Mouse (Mus musculus) c-Kit-negative CD71-positive TER-119-positive erythroid progenitor cells, embryonic 14.5 days (primary cell): ENCODE results near the gene Plpp1.
A peak's percentile ranks its signal among the peaks of the same experiment; 100 is the strongest.

Experiments
- DNase-seq: peaks from one replicate; pipeline ENCODE4 v3.0.0-alpha.2; 2013; ENCODE audit warnings: low read depth, low spot score

Gene Plpp1

GRCm38 (mm10) chr13:112815996-112816395 lies 15.4 kb downstream of the Plpp1 start:
- DNase-seq: no peak

GRCm38 (mm10) chr13:112818125-112818524 lies 17.5 kb downstream of the Plpp1 start:
- DNase-seq: no peak

DNA sequence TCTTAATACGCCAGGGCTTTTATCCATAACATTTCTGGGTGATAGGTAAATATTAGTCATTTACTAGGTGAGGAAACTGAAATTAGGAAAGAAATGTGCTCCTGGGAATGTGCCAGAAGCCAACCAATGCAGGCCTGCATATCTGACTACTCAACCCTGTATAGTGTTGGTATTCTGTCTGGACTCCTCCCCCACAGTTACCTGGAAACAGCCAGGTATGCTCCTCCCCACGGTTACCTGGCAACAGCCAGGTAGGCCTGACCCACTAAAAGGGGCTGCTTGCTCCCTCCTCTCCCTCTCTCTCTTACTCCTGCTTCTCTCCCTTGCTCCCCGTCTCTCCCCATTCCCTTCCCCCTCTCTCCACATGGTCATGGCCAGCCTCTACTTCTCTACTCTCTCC lies 21.8 kb downstream of the Plpp1 start:
- DNase-seq: no peak

DNA sequence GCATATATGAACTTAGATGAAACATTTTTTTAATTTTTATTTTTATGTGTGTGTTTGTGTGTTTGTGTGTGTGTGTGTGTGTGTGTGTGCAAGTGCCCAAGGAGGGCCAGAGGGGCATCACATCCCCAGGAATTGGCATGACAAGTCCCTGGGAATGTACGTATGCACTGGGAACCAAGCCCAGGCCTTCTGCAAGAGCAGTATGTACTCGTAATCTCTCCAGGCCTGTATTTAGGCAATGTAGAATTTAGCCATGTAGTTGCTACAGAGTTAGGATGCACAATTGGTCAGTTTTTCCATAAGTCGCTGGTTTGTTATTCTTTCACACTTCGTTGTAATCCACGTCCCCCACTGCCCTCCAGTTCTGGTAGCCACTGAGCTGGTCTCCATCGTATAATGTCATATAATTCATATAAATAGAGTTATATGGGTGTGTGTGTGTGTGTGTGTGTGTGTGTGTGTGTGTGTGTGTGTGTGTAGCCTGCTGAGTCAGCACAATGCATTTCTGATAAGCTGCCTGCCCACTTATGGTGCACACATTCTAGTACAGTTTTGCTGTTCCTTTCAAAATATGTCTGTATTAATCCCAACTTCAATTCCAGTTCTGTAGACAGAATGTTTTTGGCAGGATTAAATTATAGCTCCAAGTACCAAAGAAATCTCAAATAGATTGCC lies 22.8 kb downstream of the Plpp1 start:
- DNase-seq: no peak

DNA sequence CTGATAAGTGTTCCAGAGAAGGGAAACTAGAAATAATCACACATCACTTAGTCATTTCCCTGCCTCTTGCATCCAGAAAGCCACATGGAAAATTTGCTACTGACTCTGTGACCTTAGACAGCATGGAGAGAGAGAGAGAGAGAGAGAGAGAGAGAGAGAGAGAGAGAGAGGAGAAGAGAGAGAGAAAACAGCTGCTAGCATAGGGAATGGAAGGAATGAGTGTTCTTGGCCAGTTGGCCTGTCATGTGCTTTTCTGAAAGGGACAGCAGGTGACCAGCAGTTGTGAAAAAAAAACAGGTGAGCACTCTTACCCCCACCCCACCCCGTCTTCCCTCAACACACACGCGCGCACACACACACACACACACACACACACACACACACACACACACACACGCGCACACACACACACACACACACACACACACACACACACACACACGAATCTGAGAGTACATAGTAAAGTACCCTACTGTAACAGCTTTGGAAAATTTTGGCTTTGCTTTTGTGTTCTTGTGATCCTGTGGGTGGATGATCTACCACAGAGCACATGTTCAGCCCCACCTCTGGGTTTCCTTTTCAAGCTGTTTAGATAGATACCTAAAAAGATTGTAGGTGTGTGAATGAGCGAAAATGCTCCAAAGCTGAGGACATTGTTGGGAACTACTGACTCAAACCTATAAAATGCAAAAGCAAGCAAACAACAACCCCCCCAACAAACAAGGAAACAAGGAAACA lies 23.5 kb downstream of the Plpp1 start:
- no peak for DNase-seq

GRCm38 (mm10) chr13:112825479-112825878 lies 24.9 kb downstream of the Plpp1 start:
- no peak for DNase-seq

GRCm38 (mm10) chr13:112829619-112830018 lies 29.0 kb downstream of the Plpp1 start:
- no peak for DNase-seq

GRCm38 (mm10) chr13:112832589-112832988 lies 32.0 kb downstream of the Plpp1 start:
- no peak for DNase-seq

DNA sequence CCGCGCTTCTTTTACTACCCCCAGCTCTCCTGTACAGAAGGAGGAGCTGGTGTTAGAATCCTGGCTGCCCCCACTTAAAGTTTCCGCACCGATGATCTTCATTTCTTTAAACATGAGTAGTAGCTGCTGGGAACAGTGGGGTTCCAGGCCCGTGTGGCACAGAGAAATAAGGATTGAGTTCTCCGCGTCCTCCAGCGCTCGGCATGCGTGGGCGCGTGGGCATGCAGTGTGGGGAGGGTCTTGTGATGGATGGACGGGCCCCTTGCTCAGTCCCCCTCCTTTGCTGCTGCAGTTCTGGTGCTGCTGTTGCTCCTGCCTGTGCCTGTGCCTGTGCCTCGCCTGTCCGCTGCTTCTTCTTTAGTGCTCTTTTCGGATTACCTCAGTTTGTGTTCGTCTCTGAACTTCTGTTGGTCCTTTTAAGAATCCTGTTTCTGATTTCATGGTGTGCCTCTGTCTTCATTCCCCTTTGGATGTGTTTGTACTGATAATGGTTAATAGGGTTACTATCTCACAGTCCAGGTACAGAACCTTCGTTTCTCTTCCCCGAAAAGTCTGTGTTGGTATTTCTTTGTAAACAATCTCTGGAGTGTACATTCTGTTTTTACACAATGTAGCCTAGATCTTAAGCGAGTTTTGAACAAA lies 32.8 kb downstream of the Plpp1 start:
- no peak for DNase-seq

- DNase-seq: no peak
Observed at GRCm38 (mm10) chr13:112833895-112834263, 33.3 kb downstream of the Plpp1 start.

DNA sequence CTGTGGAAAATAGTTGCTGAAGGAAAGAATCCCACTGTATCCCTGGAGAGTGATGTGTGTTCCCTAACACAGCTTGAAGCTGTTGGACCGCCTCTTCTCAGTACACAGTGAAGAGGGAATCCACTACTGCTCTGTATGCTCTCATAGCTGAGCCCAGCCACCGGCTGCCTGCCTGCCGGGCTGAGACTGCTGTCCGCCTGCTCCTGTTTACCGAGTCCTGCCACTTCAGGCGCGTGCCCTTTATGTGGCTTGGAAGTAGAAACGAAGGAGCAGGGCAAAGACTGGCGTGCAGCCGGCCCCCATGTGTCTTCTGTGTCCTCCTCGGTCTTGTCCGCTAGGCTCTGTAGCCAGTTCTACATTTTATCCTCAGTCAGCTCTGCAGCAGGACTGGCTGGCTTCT lies 34.5 kb downstream of the Plpp1 start:
- DNase-seq: no peak

DNA sequence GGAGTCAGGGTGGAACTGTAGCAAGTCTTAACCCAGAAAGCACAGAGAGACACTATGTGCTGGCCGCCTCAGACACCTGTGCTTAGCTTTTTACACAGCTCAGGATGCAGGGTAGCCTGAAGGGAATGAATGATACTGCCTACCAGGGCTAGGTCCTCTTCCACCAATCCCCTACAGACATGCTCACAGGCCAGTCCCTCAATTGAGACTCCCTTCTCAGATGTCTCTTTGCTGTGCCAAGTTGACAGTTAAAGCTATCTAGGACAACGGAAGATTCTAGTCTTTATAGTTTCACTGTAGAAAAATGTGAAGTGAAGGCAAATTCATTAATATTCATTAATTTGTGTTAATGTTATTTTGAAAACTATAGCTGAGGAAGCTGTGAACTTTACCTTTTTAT lies 36.4 kb downstream of the Plpp1 start:
- DNase-seq: no peak

GRCm38 (mm10) chr13:112837621-112838155 lies 37.1 kb downstream of the Plpp1 start:
- DNase-seq: no peak

GRCm38 (mm10) chr13:112838562-112839232 lies 38.1 kb downstream of the Plpp1 start:
- DNase-seq: peak; percentile 65

- no peak for DNase-seq
Observed at GRCm38 (mm10) chr13:112840241-112841087, 39.9 kb downstream of the Plpp1 start.

GRCm38 (mm10) chr13:112845931-112846330 lies 45.3 kb downstream of the Plpp1 start:
- no peak for DNase-seq

GRCm38 (mm10) chr13:112853710-112854316 lies 53.2 kb downstream of the Plpp1 start:
- no peak for DNase-seq

DNA sequence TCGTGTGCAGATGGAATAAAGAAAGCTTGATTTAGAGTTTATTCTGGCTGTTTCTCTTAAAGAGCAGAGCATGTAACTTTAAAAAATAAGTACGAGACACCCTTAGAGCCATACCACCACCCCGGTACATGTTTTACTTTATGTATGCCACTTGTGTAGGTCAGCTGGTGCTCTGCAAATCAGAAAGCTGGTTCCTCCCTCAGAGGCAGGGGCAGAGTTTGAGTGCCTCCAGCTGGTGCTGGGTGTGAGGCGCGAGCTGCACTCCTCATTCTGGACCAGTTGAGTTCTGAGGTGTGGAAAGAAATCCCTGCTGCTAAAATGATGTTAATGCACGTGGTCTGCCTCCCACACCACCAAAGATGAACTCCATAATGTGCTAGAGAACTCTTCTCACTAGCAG lies 53.8 kb downstream of the Plpp1 start:
- no peak for DNase-seq

DNA sequence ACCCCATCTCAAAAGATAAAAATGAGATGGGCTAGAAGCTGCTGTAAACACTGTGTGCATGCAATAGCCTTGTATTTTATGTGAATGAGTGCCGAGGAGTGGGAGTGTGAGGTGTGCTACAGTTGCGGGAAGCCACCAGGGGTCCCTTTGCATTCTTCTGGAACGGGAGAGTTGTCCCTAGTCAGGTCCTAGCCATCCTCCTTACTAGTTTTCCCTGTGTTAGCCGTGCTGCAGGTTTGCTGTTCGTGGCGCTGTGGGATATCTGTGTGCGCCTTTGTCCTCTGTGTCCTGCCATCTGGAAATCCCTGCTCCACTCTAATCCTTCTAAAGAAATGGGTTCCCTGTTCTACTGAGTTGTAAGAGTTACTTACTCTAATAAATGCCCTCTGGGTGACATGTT lies 57.3 kb downstream of the Plpp1 start:
- DNase-seq: no peak

DNA sequence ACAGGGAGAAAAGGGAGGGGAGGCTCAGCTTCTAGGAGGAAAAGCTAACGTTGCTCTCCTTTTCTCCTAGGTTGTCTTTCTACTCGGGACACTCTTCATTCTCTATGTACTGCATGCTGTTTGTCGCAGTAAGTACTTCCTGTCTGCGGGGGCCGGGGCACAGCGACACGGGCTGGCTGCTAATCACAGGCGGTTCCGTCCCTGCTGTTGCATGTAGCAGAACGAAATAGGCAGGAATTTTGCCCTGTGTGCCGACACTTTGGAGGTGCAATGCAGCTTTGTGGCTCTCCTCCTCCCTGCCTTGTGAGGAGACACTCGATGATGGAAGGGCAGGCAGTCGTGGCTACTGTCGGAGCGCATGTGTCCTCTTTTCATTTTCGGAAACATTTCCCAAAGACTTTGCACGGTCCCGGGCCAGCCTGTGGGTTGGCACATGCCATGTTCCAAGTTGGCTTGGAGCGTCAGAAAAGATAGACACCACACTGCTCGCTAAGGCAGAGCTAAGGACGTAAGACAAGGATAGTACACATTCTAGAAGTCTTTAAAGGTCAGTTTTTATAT lies 59.1 kb downstream of the Plpp1 start:
- DNase-seq: no peak
